Mouse (Mus musculus) skeletal muscle tissue, adult 2 months (tissue): ENCODE results near the gene Mgat4e.
A peak's percentile ranks its signal among the peaks of the same experiment; 100 is the strongest.

Experiments
- DNase-seq: peaks from one replicate; pipeline ENCODE4 v3.0.0-alpha.2; 2012; ENCODE audit warnings: low read depth, low spot score

Gene Mgat4e

GRCm38 (mm10) chr1:134549632-134550132, at the start of gene Mgat4e:
Mgat4e (minus strand) TSS chr1:134549682.
- no peak for DNase-seq

DNA sequence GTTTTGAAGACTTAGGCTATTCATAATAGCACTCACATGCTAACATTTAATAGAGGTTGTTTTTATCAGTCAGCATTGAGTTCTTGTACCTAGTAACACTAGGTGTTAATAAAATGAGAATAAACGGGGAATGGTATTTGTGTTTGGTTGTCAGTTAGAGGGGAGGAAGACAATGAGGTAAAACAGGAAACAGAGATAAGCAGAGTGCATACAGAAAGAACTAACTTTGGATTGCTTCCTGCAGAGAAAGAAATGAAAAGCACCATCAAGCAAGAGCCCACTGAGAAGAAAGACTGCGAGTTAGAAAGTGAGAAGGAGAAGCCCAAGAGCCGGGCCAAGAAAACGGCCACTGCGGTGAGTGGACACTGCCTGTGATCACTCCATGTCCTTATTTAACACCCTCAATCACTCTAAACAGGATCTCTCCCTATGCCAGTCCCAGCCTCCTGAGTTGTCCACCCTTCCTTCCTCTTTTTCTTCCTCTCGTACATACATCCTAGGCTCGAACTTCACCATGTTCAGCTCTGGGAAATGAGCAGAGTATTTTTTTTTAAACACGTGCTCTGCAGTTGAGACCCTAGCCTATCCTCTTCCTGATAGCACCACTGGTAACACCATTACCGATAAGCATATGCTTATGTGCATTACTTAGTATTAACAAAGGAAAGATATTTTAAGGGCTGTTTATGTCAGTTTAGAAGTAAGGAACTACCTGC, 48.0 kb upstream of the Mgat4e start:
- DNase-seq, result no peak

DNA sequence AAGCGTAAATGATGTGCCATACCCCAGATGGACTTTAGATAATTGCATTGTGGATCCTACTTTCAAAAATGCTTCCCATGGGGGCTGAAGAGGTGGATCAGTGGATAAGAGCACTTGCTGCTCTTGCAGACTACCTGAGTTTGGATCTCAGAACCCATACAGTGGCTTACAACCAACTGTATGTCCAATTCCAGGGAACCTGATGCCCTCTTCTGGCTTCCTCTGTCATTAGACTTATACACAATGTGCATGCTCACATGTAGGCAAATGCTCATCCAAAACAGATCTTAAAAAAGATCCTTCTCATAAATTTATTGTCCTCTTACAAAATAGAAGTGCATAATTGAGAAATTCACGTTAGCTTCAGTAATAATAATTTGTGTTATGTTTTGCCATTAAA, 42.3 kb upstream of the Mgat4e start:
- DNase-seq, result no peak

DNA sequence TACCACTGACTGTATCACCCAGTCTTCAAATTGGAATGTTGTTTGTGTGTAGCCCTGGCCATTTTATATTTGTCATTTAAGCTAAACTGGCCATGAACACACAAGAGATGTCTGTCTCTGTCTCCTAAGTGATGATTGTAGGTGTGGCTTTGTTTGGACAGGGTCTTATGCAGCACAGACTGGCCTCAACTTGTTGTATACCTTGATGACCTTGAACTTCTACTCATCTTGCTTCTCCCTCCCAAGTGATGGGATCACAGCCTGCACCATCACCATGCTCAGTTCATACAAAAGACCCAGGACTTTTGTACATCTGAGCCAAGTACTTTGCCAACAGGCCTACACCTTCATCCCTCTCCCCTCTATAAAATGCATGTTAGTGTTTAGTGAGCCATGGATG, 40.2 kb upstream of the Mgat4e start:
- no peak for DNase-seq

DNA sequence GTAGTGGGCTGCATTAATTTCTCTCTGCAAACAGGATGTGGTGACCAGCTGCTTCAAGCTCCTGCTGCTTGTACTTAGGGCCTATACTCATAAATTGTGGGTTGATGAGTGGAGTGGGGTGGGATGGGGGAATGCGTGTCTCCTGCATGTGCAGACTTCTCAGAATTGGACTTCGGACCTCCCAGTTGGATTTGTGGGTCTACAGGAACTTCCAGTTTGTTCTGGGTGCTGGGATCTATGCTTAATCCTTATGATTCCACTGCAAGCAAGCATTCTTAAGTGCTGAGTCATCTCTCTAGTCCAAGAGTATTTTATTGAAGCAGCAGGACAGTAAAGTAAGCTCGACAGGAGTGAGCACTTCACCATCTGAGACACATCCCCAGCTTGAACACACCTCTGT, 34.1 kb upstream of the Mgat4e start:
- no peak for DNase-seq

GRCm38 (mm10) chr1:134580796-134581195, 31.3 kb upstream of the Mgat4e start:
- no peak for DNase-seq

- no peak for DNase-seq
These were observed 28.1 kb upstream of the Mgat4e start for GRCm38 (mm10) chr1:134577384-134578120.

DNA sequence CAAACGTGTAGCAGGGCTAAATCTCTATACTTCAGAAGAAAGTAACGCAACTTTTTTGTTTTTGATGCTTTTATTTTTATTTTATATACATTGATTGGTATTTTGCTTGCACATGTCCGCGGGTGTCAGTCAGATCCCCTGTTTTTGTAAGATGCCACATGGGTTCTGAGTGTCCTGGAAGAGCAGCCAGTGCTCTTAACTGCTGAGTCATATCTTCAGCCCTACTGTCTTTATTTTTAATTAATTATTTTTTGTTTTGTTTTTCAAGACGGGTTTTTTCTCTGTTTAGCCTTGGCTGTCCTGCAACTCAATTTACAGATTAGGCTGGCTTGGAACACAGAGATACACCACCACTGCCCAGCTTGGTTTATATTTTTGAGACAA, 24.4 kb upstream of the Mgat4e start:
- no peak for DNase-seq

DNA sequence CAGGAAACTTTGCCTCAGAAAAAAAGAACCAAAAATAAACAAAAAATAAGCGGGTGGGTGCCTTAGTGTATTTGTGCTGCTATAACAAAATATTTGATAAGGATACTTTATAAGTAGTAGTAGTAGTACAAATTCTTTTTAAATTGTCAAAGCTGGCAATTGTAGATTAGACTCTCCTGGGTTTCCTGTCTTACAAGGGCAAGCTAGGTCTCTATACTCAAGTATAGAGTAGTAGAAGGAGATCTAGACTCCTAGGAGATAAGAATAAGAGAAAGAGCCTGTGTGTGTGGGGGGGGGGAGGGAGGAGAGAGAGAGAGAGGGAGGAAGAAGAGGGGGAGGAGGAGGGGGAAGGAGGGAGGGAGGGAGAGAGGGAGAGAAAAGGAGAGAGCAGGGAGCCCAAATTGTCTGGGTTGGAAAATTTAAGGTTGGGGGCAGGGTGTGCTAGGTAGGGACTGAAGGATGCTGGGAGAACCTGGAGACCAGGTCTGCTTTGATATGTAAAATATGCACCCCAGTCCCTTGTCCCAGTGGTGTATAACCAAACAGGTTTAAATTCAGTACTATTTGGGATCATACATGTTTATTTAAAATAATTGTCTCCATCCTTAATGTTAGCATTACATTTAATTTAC, 23.9 kb upstream of the Mgat4e start:
- no peak for DNase-seq

DNA sequence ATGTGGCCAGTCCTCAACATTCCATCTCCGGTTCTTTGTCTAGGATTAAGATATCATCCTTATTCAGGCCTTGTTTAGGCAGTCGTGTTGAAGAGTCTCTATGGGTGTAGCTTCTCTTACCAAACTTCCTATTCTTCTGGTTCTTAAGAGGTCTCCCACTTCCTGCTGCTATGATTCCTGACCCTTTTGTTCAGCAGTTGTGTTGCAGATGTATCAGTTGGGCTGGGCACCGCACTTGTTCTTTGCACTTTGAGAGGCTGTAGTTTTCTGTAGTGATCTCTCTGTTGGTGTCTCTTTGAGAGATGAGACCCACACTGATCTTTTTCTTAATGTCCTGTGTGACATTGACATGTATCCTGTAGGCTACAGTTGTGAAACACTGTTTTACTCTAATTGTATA, 21.1 kb upstream of the Mgat4e start:
- DNase-seq, result no peak

- no peak for DNase-seq
These were observed 20.7 kb upstream of the Mgat4e start for GRCm38 (mm10) chr1:134570171-134570570.

DNA sequence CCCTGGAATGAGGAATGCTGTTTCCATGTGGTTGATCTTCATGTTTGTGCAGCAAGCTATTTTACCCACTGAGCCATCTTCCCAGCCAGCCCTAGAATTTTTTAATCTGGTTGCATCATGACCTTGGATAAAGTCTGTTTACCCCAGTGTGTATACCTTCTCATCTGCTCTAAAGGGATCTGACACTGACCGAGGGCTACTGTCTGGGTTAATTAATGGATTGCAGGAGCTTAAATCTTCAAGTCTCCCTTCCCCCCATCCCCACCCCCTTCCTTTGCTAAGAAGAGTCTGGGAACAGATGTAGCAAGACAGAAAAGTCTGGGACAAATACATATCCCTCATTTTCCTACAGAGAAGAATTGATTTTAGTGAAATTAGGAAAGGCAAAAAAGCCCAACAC, 18.0 kb upstream of the Mgat4e start:
- DNase-seq, result no peak

GRCm38 (mm10) chr1:134563726-134564125, 14.2 kb upstream of the Mgat4e start:
- DNase-seq, result no peak

DNA sequence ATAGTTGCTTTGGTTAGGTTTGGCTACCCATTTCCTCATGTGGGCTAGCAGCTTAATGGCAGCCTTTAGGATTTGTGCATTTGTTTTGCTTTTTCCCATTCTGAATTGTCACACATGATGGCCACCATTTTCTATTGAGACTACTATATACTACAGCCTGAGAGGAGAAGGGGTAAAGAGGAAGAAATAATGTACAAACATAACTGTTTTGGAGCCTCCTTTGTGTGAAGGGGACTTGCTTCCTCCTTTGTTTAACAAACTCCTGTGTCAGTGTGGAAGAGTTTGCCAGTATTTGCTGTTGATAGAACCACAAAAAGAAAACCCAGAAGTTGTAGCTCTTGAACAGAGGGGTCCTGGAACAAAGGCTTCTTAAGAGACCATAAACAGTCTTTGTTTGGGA, 13.0 kb upstream of the Mgat4e start:
- no peak for DNase-seq

DNA sequence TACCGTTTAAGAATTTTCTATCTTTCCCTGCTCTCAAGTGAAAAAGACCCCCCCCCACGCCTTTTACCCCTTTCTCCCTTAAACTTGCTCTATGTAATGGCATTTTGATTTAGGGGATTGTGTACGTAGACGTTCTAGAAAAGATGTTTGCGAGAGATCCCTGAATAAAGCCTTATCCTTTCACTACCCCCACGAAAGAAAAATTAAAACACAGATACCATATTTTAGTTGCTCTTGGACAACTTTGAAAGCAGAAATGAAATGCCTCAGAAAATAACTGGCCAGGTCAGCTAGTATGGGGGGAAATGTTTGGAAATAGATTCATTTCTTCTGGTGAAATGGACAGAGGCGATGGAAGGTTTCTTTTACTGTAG, 12.3 kb upstream of the Mgat4e start:
- no peak for DNase-seq

GRCm38 (mm10) chr1:134560801-134561769, 11.6 kb upstream of the Mgat4e start:
- no peak for DNase-seq

DNA sequence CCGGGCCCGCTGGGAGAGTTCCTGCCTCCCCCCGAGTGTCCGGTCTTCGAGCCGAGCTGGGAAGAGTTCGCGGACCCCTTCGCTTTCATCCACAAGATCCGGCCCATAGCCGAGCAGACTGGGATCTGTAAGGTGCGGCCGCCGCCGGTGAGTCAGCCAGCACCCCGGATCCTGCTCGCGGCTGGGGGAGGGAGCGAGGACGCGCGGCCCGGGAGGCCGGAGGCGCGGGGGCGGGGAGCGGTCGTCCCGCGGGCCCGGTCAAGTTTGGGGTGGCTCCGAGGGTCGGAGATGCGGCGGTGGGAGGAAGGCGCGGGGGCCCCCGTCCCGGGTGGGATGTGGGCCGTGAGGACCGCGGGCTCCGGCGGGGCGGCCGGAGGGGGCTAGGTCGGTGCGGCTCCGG, 10.9 kb upstream of the Mgat4e start:
- DNase-seq, result no peak

- peak; percentile 79 for DNase-seq
These were observed 10.5 kb upstream of the Mgat4e start, which contains the start of gene Kdm5b for GRCm38 (mm10) chr1:134559976-134560375. Kdm5b (plus strand) TSS chr1:134560171.

DNA sequence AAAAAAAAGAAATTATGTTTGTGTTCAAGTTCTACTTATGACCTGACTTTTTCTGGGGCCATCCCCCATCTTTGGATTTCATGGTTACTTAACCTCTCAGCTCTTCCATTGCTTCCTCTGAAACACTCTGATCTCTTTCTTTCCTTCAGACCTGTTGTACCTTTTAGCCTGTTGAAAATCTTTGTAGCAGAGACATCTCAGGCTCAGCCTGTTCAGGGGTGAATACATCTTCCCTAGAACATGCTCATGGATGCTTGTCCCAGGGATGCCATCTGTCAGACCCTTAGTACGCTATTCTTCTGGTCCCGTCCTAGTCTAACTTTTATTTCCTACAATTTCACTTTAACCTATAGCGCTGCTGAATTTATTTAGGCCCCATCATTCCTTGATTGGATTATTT, 9.7 kb upstream of the Mgat4e start:
- no peak for DNase-seq

- DNase-seq, result no peak
These were observed 9.0 kb upstream of the Mgat4e start for GRCm38 (mm10) chr1:134558511-134558910.

- peak; percentile 94 for DNase-seq
These were observed 7.3 kb upstream of the Mgat4e start for GRCm38 (mm10) chr1:134556671-134557218.
